28 mouse cellular contexts compared by ENCODE assay signal in the genomic region with DNA sequence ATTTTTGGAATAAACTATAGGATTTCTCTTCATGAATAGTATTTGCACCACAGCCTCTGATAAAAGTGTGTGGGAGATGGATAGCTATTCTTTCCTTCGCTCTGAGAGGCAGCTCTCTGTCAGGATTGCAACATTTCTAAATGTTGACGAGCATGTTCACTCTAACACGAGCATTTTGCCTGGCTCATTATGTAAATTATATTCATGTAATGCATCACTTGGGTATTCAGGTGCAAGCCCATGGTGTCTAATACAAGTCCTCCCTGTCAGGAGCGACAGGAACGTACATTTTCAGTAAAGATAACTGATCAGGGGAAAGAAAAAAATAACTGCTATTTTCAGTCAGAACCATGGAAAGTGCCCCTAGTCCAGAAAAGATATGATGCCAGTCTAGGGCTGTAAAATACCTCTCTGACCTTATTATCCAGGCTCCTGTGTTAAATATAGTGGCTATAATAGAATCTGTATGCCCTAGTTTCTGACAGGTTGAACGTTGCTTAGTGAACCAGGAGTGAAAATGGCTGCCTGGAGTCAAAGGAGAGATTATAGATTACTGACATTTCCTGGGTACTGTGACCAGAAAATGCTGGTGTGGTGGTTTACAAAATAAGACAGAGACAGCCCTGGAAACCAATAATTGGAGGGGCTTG.
A peak's percentile ranks its signal among the peaks of the same experiment; 100 is the strongest.
DNase-seq lines count a peak whose midpoint lies in the region; ATAC-seq lines count a peak whose summit lies in the region.
"Had no signal": no experiment of that assay in that cellular context is flagged by ENCODE, and none has a peak within 500 bp of the region (broad histone marks: within the 10 kb centered on the region; RNA-seq: fewer than 3 reads in every experiment).

No protein-coding gene starts in this region.

- no peak overlapping the region for H3K27ac ChIP-seq in forebrain, embryonic 15.5 days (replicated peaks)
- H3K27ac ChIP-seq in forebrain, embryonic 11.5 days (ENCODE audit: low read depth, low read length) = no peak overlapping the region
- peak overlapping the region; percentile 39; the same call in 1 of the 2 replicates for H3K27ac ChIP-seq in midbrain, embryonic 13.5 days
- no peak overlapping the region for H3K27ac ChIP-seq in midbrain, embryonic 10.5 days (replicated peaks)
- peak overlapping the region; percentile 38; the same call in 1 of the 2 replicates for H3K27ac ChIP-seq in midbrain, embryonic 14.5 days (replicated peaks; ENCODE audit: low read depth, low read length)
- H3K27ac ChIP-seq: heart, embryonic 10.5 days; heart, embryonic 15.5 days; kidney, postnatal 0 days; liver, embryonic 12.5 days; neural tube, embryonic 15.5 days; stomach, postnatal 0 days had no signal

- no peaks in the 10 kb centered on the region for H3K9me3 ChIP-seq in forebrain, embryonic 15.5 days
- H3K9me3 ChIP-seq in forebrain, embryonic 11.5 days (ENCODE audit: control insufficient read depth, low read length) = no peaks in the 10 kb centered on the region
- no peaks in the 10 kb centered on the region for H3K9me3 ChIP-seq in midbrain, embryonic 13.5 days
- H3K9me3 ChIP-seq in midbrain, embryonic 10.5 days (replicated peaks) = no peaks in the 10 kb centered on the region
- no peaks in the 10 kb centered on the region for H3K9me3 ChIP-seq in midbrain, embryonic 14.5 days (ENCODE audit: control insufficient read depth, low read length)
- H3K9me3 ChIP-seq: heart, embryonic 10.5 days; heart, embryonic 15.5 days; liver, embryonic 12.5 days; neural tube, embryonic 15.5 days had no signal

- ATAC-seq in forebrain, embryonic 15.5 days (replicated peaks) = peak; percentile 53; the same call in 1 of the 2 replicates
- no peak for ATAC-seq in forebrain, embryonic 11.5 days (replicated peaks; ENCODE audit: low FRiP score)
- peak; percentile 81 for ATAC-seq in midbrain, embryonic 13.5 days
- peak; percentile 61; the same call in 1 of the 2 replicates for ATAC-seq in midbrain, embryonic 14.5 days (ENCODE audit: low FRiP score, low TSS enrichment)
- ATAC-seq: CD4-positive, CD25-positive, alpha-beta regulatory T cell, adult 4 months; intestine, embryonic 16.5 days; liver, embryonic 12.5 days; liver, postnatal 0 days had no signal

- no peaks in the 10 kb centered on the region for H3K27me3 ChIP-seq in forebrain, embryonic 15.5 days
- H3K27me3 ChIP-seq in forebrain, embryonic 11.5 days (ENCODE audit: control insufficient read depth, insufficient read depth, low read length) = no peaks in the 10 kb centered on the region
- no peaks in the 10 kb centered on the region for H3K27me3 ChIP-seq in midbrain, embryonic 13.5 days
- H3K27me3 ChIP-seq in midbrain, embryonic 10.5 days (ENCODE audit: low read depth, poor library complexity, severe bottlenecking) = no peaks in the 10 kb centered on the region
- H3K27me3 ChIP-seq in midbrain, embryonic 14.5 days (ENCODE audit: control insufficient read depth, insufficient read depth, low read length) = no peaks in the 10 kb centered on the region
- H3K27me3 ChIP-seq: heart, embryonic 15.5 days; liver, embryonic 12.5 days; neural tube, embryonic 15.5 days had no signal

- H3K4me3 ChIP-seq in forebrain, embryonic 15.5 days = no peak overlapping the region
- no peak overlapping the region for H3K4me3 ChIP-seq in forebrain, embryonic 11.5 days (ENCODE audit: low read depth, low read length)
- no peak overlapping the region for H3K4me3 ChIP-seq in midbrain, embryonic 13.5 days (replicated peaks)
- H3K4me3 ChIP-seq in midbrain, embryonic 10.5 days = no peak overlapping the region
- H3K4me3 ChIP-seq in midbrain, embryonic 14.5 days (replicated peaks; ENCODE audit: low read depth, low read length) = no peak overlapping the region
- H3K4me3 ChIP-seq: heart, embryonic 10.5 days; heart, embryonic 15.5 days; liver, embryonic 12.5 days; neural tube, embryonic 15.5 days had no signal

- no peaks in the 10 kb centered on the region for H3K4me1 ChIP-seq in forebrain, embryonic 15.5 days
- H3K4me1 ChIP-seq in forebrain, embryonic 11.5 days (replicated peaks; ENCODE audit: control insufficient read depth, insufficient read depth, low read length) = no peaks in the 10 kb centered on the region
- no peaks in the 10 kb centered on the region; the same call in 1 of the 2 replicates for H3K4me1 ChIP-seq in midbrain, embryonic 13.5 days (replicated peaks)
- peaks cover 3% of the 10 kb centered on the region; the same call in 1 of the 2 replicates for H3K4me1 ChIP-seq in midbrain, embryonic 10.5 days
- peaks cover 6% of the 10 kb centered on the region; the same call in 1 of the 2 replicates for H3K4me1 ChIP-seq in midbrain, embryonic 14.5 days (ENCODE audit: control insufficient read depth, insufficient read depth, low read length)
- H3K4me1 ChIP-seq: heart, embryonic 10.5 days; heart, embryonic 15.5 days; liver, embryonic 12.5 days; neural tube, embryonic 15.5 days had no signal

- WGBS in forebrain, embryonic 15.5 days = 39% methylated on average over 6 of the region's 6 CpGs
- WGBS in forebrain, embryonic 11.5 days = 66% methylated on average over 6 of the region's 6 CpGs
- WGBS in midbrain, embryonic 13.5 days = 45% methylated on average over 6 of the region's 6 CpGs
- WGBS in midbrain, embryonic 10.5 days = 80% methylated on average over 6 of the region's 6 CpGs
- 36% methylated on average over 6 of the region's 6 CpGs for WGBS in midbrain, embryonic 14.5 days

- H3K36me3 ChIP-seq in forebrain, embryonic 15.5 days = no peaks in the 10 kb centered on the region
- no peaks in the 10 kb centered on the region for H3K36me3 ChIP-seq in forebrain, embryonic 11.5 days (ENCODE audit: control insufficient read depth, insufficient read depth, low read length)
- no peaks in the 10 kb centered on the region for H3K36me3 ChIP-seq in midbrain, embryonic 13.5 days
- H3K36me3 ChIP-seq in midbrain, embryonic 10.5 days = no peaks in the 10 kb centered on the region
- H3K36me3 ChIP-seq in midbrain, embryonic 14.5 days (ENCODE audit: control insufficient read depth, insufficient read depth, low read length) = no peaks in the 10 kb centered on the region
- H3K36me3 ChIP-seq: heart, embryonic 10.5 days; heart, embryonic 15.5 days; liver, embryonic 12.5 days; neural tube, embryonic 15.5 days had no signal

- DNase-seq in forebrain, embryonic 11.5 days (ENCODE audit: low spot score) = no peak
- no peak for DNase-seq in midbrain, embryonic 10.5 days (ENCODE audit: low spot score)
- peak; percentile 59 for DNase-seq in midbrain, embryonic 14.5 days
- no peak for DNase-seq in heart, postnatal 10 days
- no peak for DNase-seq in left cerebral cortex, adult 9 months (ENCODE audit: low spot score in 2 of 2)
- DNase-seq: adrenal gland, postnatal 14 days; cerebellum, adult 18-20 months; gastrocnemius, postnatal 25 days; heart, adult 11 months; heart, postnatal 36 days; kidney, adult 8-10 months; kidney, postnatal 4 days; left cerebral cortex, postnatal 4 days; liver, postnatal 0 days; lung, postnatal 36 days; right cerebral cortex, adult 18-20 months; thymus, adult 18-20 months; thymus, postnatal 25 days had no signal

- H3K9ac ChIP-seq in forebrain, embryonic 15.5 days (replicated peaks) = no peak overlapping the region
- H3K9ac ChIP-seq in forebrain, embryonic 11.5 days (ENCODE audit: low read length) = no peak overlapping the region
- no peak overlapping the region for H3K9ac ChIP-seq in midbrain, embryonic 13.5 days (replicated peaks)
- no peak overlapping the region for H3K9ac ChIP-seq in midbrain, embryonic 14.5 days (replicated peaks; ENCODE audit: low read length)
- H3K9ac ChIP-seq: heart, embryonic 15.5 days; liver, embryonic 12.5 days; liver, postnatal 0 days; neural tube, embryonic 15.5 days had no signal

- intact Hi-C loops in heart, postnatal 10 days (cut with DNase I) = no loop called here

- no peak overlapping the region for H3K4me2 ChIP-seq in forebrain, embryonic 15.5 days (replicated peaks)
- H3K4me2 ChIP-seq in forebrain, embryonic 11.5 days (ENCODE audit: low read depth, low read length, severe bottlenecking) = no peak overlapping the region
- no peak overlapping the region for H3K4me2 ChIP-seq in midbrain, embryonic 13.5 days (replicated peaks)
- H3K4me2 ChIP-seq in midbrain, embryonic 14.5 days (ENCODE audit: low read length) = peak overlapping the region; percentile 6; the same call in 1 of the 2 replicates
- H3K4me2 ChIP-seq: heart, embryonic 15.5 days; liver, embryonic 12.5 days; neural tube, embryonic 15.5 days had no signal

Comparison
In these comparisons a context has a peak if more than half of its experiments do, and no peak if none do; other contexts are left out.
1. H3K27ac ChIP-seq: peak in midbrain, embryonic 13.5 days (single experiment) and midbrain, embryonic 14.5 days (single experiment); none in forebrain, embryonic 15.5 days (single experiment), forebrain, embryonic 11.5 days (single experiment) and midbrain, embryonic 10.5 days (single experiment).